ENCODE assay signal across 32 mouse cellular contexts in the genomic region with DNA sequence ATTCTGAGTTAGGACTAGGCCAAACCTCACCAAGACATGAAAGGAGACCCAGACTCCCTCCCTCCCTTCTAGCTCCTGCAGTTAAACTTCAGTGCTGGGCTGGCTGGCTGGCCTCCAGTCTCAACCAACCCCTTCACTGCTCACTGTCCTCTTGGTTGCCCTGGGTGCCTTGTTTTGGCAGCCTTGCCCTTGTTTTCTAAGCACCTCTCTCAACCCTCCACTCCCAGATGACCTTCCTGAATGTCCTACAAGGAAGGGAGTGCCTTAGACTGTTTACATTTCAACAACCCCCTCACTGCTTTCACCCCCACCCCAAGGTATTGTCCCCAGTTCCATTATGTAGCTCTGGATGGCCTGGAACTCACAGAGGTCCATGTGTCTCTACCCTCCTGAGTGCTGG. TPM values are rescaled to one million over a fixed set of nuclear protein-coding genes. Genes with fewer than 3 reads are reported as not detected.
DNase-seq lines count a peak whose midpoint lies in the region; ATAC-seq and TF ChIP-seq lines count a peak whose summit lies in the region.
"Had no signal": no experiment of that assay in that cellular context is flagged by ENCODE, and none has a peak within 500 bp of the region (broad histone marks: within the 10 kb centered on the region; RNA-seq: fewer than 3 reads in every experiment).

No protein-coding gene starts in this region.

- no peak for ATAC-seq in heart, embryonic 12.5 days (ENCODE audit: insufficient number of reproducible peaks, low FRiP score)
- ATAC-seq in inflammation-experienced regulatory T-cells, adult 6 months = no peak
- ATAC-seq: CD4-positive, CD25-positive, alpha-beta regulatory T cell, adult 4 months; forebrain, embryonic 16.5 days; hindbrain, embryonic 16.5 days; intestine, embryonic 16.5 days; liver, embryonic 12.5 days; midbrain, embryonic 13.5 days had no signal

- H3K9ac ChIP-seq in heart, embryonic 12.5 days = no peak overlapping the region
- H3K9ac ChIP-seq in ES-E14 (ENCODE audit: insufficient read depth, low read depth, low read length, poor library complexity, severe bottlenecking) = peak overlapping the region; percentile 32; the same call in 1 of the 2 replicates
- H3K9ac ChIP-seq: limb, embryonic 13.5 days; liver, embryonic 12.5 days; midbrain, embryonic 13.5 days had no signal

- no peaks in the 10 kb centered on the region for H3K36me3 ChIP-seq in heart, embryonic 12.5 days
- no peaks in the 10 kb centered on the region for H3K36me3 ChIP-seq in ES-E14 (ENCODE audit: control insufficient read depth, insufficient read depth, low read length, poor library complexity, severe bottlenecking)
- H3K36me3 ChIP-seq: heart, embryonic 10.5 days; limb, embryonic 13.5 days; liver, embryonic 12.5 days; midbrain, embryonic 13.5 days had no signal

- H3K4me3 ChIP-seq in heart, embryonic 12.5 days = no peak overlapping the region
- H3K4me3 ChIP-seq in ES-E14 (ENCODE audit: insufficient read depth in 1 of 2, low read depth in 1 of 2, low read length in 2 of 2, poor library complexity in 1 of 2, severe bottlenecking in 1 of 2) = no peak overlapping the region
- H3K4me3 ChIP-seq: heart, embryonic 10.5 days; limb, embryonic 13.5 days; liver, embryonic 12.5 days; midbrain, embryonic 13.5 days had no signal

- no peak overlapping the region for H3K4me2 ChIP-seq in heart, embryonic 12.5 days
- H3K4me2 ChIP-seq: limb, embryonic 13.5 days; liver, embryonic 12.5 days; midbrain, embryonic 13.5 days had no signal

- 0 out of 2 replicates have a peak, but pooled peaks cover 4% of the 10 kb centered on the region for H3K9me3 ChIP-seq in heart, embryonic 12.5 days (replicated peaks)
- H3K9me3 ChIP-seq in ES-E14 (ENCODE audit: control insufficient read depth, insufficient read depth, low read depth, low read length) = no peaks in the 10 kb centered on the region
- H3K9me3 ChIP-seq: heart, embryonic 10.5 days; limb, embryonic 13.5 days; liver, embryonic 12.5 days; midbrain, embryonic 13.5 days had no signal

- in situ Hi-C loops in ES-E14 (cut with MboI; ENCODE audit: low sequenced_read_pairs in 2 of 2, unreplicated experiment in 2 of 2) = no loop called here

- DNase-seq in heart, adult 11 months = peak; percentile 85
- DNase-seq in ES-E14 (ENCODE audit: low read depth, low spot score) = no peak
- peak; percentile 39 for DNase-seq in kidney, adult 9 months
- peak; percentile 50 to 70 for DNase-seq in kidney, postnatal 25 days
- no peak for DNase-seq in layer of hippocampus, adult 9-10 months (ENCODE audit: low spot score)
- DNase-seq in urinary bladder, postnatal 14 days (ENCODE audit: low spot score) = no peak
- DNase-seq: adrenal gland, postnatal 14 days; cerebellum, adult 8-10 months; gastrocnemius, postnatal 25 days; layer of hippocampus, postnatal 36 days; lung, adult 18-20 months; thymus, adult 2 months; thymus, postnatal 4 days had no signal

- peaks cover 5% of the 10 kb centered on the region for H3K4me1 ChIP-seq in heart, embryonic 12.5 days (replicated peaks)
- peaks cover 9 to 16% of the 10 kb centered on the region in 2 experiments for H3K4me1 ChIP-seq in ES-E14 (ENCODE audit: control insufficient read depth in 2 of 2, insufficient read depth in 2 of 2, low read length in 2 of 2, poor library complexity in 1 of 2)
- H3K4me1 ChIP-seq: limb, embryonic 13.5 days had no signal

- H3K27ac ChIP-seq in heart, embryonic 12.5 days (ENCODE audit: poor library complexity, severe bottlenecking) = no peak overlapping the region
- H3K27ac ChIP-seq in ES-E14 (ENCODE audit: insufficient read depth, low read depth, low read length, poor library complexity, severe bottlenecking) = peak overlapping the region; percentile 86
- H3K27ac ChIP-seq: heart, embryonic 10.5 days; limb, embryonic 13.5 days; liver, embryonic 12.5 days; midbrain, embryonic 13.5 days; stomach, postnatal 0 days had no signal

- no peaks in the 10 kb centered on the region for H3K27me3 ChIP-seq in heart, embryonic 12.5 days (replicated peaks)
- H3K27me3 ChIP-seq: limb, embryonic 13.5 days; liver, embryonic 12.5 days; midbrain, embryonic 13.5 days had no signal

TF ChIP-seq in ES-E14, 5 proteins besides CTCF, POLR2A, EP300 and RAD21:
- TF ChIP-seq HCFC1 (IDR thresholded peaks at IDR 0.05; ENCODE audit: borderline replicate concordance, insufficient read depth, low read length) (no peak), ZC3H11A (IDR thresholded peaks at IDR 0.05; ENCODE audit: borderline replicate concordance, low read depth, low read length) (no peak), MAFK (IDR thresholded peaks at IDR 0.05; ENCODE audit: insufficient read depth, low read depth, low read length) (no peak), ZNF384 (IDR thresholded peaks at IDR 0.05; ENCODE audit: low read depth, low read length) (no peak), CHD2 (IDR thresholded peaks at IDR 0.05; ENCODE audit: low read depth, low read length) (no peak)

RNA-seq across cellular contexts. Expression of a gene that starts 23.8 kb away (rescaled TPM):
- 0.17 and 0.32 TPM in 2 replicates for polyA plus RNA-seq in heart, embryonic 12.5 days (2016; fragmentation: Nextera tagmentation; extraction: Ambion mirVana)
- 1.1 and 2.2 TPM in 2 replicates for total RNA-seq in ES-E14 (2012; rRNA removed)
- 1 to 10 TPM in 2 of 3 experiments, under 1 TPM in 1; 0.92 to 2.8 (median 1.5) TPM for polyA plus RNA-seq in inflammation-experienced regulatory T-cells, adult 6 months (2017; shearing (Covaris generic))
- polyA plus RNA-seq: heart, embryonic 10.5 days had no signal

RNA-seq across cellular contexts. Expression of a gene that starts 27.9 kb away (rescaled TPM):
- 0.41 TPM in 1 of 2 replicates, not detected in the other for polyA plus RNA-seq in heart, embryonic 12.5 days (2016; fragmentation: Nextera tagmentation; extraction: Ambion mirVana)
- not detected in 2 replicates for total RNA-seq in ES-E14 (2012; rRNA removed)
- not detected for polyA plus RNA-seq in inflammation-experienced regulatory T-cells, adult 6 months (2017; shearing (Covaris generic))
- total RNA-seq: gastrocnemius, postnatal 25 days; hematopoietic stem cell, adult 5-6 weeks; layer of hippocampus, adult 18-20 months; layer of hippocampus, postnatal 36 days; megakaryocyte, adult 5-6 weeks; MEL had no signal
- polyA plus RNA-seq: CD4-positive, CD25-positive, alpha-beta regulatory T cell, adult 4 months; forebrain, embryonic 16.5 days; limb, embryonic 13.5 days; midbrain, embryonic 13.5 days; neural tube, embryonic 11.5 days; small intestine, adult 2 months had no signal

RNA-seq across cellular contexts. Expression of a gene that starts 35.3 kb away (rescaled TPM):
- not detected in 2 replicates for polyA plus RNA-seq in heart, embryonic 12.5 days (2016; fragmentation: Nextera tagmentation; extraction: Ambion mirVana)
- 25.4 and 26.2 TPM in 2 replicates for total RNA-seq in ES-E14 (2012; rRNA removed)
- polyA plus RNA-seq in inflammation-experienced regulatory T-cells, adult 6 months (2017; shearing (Covaris generic)) = 1 to 10 TPM in 2 of 3 experiments, not detected in 1; 5.9 to 7.5 TPM
- polyA plus RNA-seq: embryonic facial prominence, embryonic 14.5 days; forebrain, embryonic 16.5 days; heart, embryonic 10.5 days; heart, postnatal 0 days; hindbrain, embryonic 16.5 days; intestine, embryonic 16.5 days; limb, embryonic 13.5 days; liver, embryonic 12.5 days; midbrain, embryonic 13.5 days; neural tube, embryonic 11.5 days; small intestine, adult 2 months; stomach, postnatal 0 days had no signal

RNA-seq across cellular contexts. Expression of a gene that starts 48.7 kb away (rescaled TPM):
- 39.0 and 43.8 TPM in 2 replicates for polyA plus RNA-seq in heart, embryonic 12.5 days (2016; fragmentation: Nextera tagmentation; extraction: Ambion mirVana)
- 74.8 and 115 TPM in 2 replicates for total RNA-seq in ES-E14 (2012; rRNA removed)
- 10 to 100 TPM; 64.4 to 88.0 (median 67.9) TPM for polyA plus RNA-seq in inflammation-experienced regulatory T-cells, adult 6 months (2017; shearing (Covaris generic))

RNA-seq across cellular contexts. Expression of a gene that starts 49.0 kb away (rescaled TPM):
- 33.6 and 37.3 TPM in 2 replicates for polyA plus RNA-seq in heart, embryonic 12.5 days (2016; fragmentation: Nextera tagmentation; extraction: Ambion mirVana)
- total RNA-seq in ES-E14 (2012; rRNA removed) = 19.4 and 42.3 TPM in 2 replicates
- 1 to 10 TPM; 4.4 to 6.6 (median 4.8) TPM for polyA plus RNA-seq in inflammation-experienced regulatory T-cells, adult 6 months (2017; shearing (Covaris generic))

Comparison
In these comparisons a context has a peak if more than half of its experiments do, and no peak if none do; other contexts are left out.
1. DNase-seq: peak in heart, adult 11 months (single experiment), kidney, adult 9 months (single experiment) and kidney, postnatal 25 days (2 of 2); none in ES-E14 (single experiment), layer of hippocampus, adult 9-10 months (single experiment) and urinary bladder, postnatal 14 days (single experiment).